Mouse (Mus musculus): Measurements from ENCODE around the gene 1700001C02Rik.

DNA sequence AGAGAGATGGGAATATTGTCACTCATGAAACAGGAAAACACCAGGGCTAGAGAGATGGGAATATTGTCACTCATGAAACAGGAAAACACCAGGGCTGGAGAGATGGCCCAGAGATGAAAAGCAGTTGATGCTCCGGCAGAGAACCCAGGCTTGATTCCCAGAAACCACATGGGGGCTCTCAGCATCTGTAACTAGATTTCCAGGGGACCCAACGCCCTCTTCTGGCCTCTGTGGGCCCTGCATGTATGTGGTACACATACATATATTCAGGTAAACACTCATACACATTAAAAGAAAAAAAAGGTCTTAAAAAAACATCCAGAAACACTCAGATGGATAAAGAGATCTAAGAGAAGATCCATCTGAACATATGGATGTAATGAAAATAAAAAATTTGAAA lies 26.9 kb upstream of the 1700001C02Rik start:
- TF ChIP-seq CTCF (IDR thresholded peaks at IDR 0.05; ENCODE audit: control insufficient read depth, insufficient read depth, low read length) = no peak
- TF ChIP-seq POLR2A (IDR thresholded peaks at IDR 0.05; ENCODE audit: borderline replicate concordance, control insufficient read depth, low read depth, low read length) = no peak
